Mouse (Mus musculus) midbrain, embryonic 12.5 days (tissue): ENCODE data around the gene Usp25. TPM values are rescaled to one million over a fixed set of nuclear protein-coding genes. Genes with fewer than 3 reads are reported as not detected.
A peak's percentile ranks its signal among the peaks of the same experiment; 100 is the strongest.

ENCODE experiments used
- ATAC-seq: fragments of 200-750 bp; cut with Nextera tagmentation; 2 replicates; pipeline ENCODE4 v1.8.0; 2017; ENCODE audit warnings: low read depth, moderate TSS enrichment, moderate library complexity; ENCODE audit not compliant: low FRiP score
- H3K27ac ChIP-seq: fragments of 300-500 bp; sonication (generic); replicated peaks from 2 replicates; pipeline ENCODE4 v1.5.1; 2016; ENCODE audit warnings: mild to moderate bottlenecking
- H3K27me3 ChIP-seq: fragments of 300-500 bp; sonication (generic); 2 replicates; pipeline ENCODE4 v1.6.1; 2016; ENCODE audit warnings: mild to moderate bottlenecking
- H3K36me3 ChIP-seq: fragments of 300-500 bp; sonication (generic); 2 replicates; pipeline ENCODE4 v1.6.1; 2016
- H3K4me1 ChIP-seq: fragments of 300-500 bp; sonication (generic); 2 replicates; pipeline ENCODE4 v1.6.1; 2016
- H3K4me2 ChIP-seq: fragments of 300-500 bp; sonication (generic); replicated peaks from 2 replicates; pipeline ENCODE4 v1.6.1; 2016; ENCODE audit warnings: mild to moderate bottlenecking, moderate library complexity
- H3K4me3 ChIP-seq: fragments of 300-500 bp; sonication (generic); 2 replicates; pipeline ENCODE4 v1.5.1; 2016; ENCODE audit warnings: mild to moderate bottlenecking
- H3K9ac ChIP-seq: fragments of 300-500 bp; sonication (generic); replicated peaks from 2 replicates; pipeline ENCODE4 v1.6.1; 2016; ENCODE audit warnings: mild to moderate bottlenecking, moderate library complexity
- H3K9me3 ChIP-seq: fragments of 300-500 bp; sonication (generic); 2 replicates; pipeline ENCODE4 v1.6.1; 2016; ENCODE audit warnings: mild to moderate bottlenecking
- WGBS: fragments of 180-500 bp; shearing (Covaris S2); methylation state at CpG from one replicate; pipeline ENCODE4 v1.1.7; 2016; 5-methylcytosine and 5-hydroxymethylcytosine counted together
- polyA plus RNA-seq: library from polyadenylated mRNA; unstranded; fragments of >200 nt; fragmentation: Nextera tagmentation; extraction: Ambion mirVana; gene quantifications from 2 replicates; pipeline ENCODE4 v1.2.1, GENCODE M21; 2016

Usp25 gene
- polyA plus RNA-seq, 1 experiment from 2014 or later = 19.9 TPM

- Histone ChIP-seq H3K9me3 (no peaks in the 10 kb centered on the region), H3K9ac (no peak overlapping the region), H3K4me3 (no peak overlapping the region), H3K36me3 (peaks cover 7% of the 10 kb centered on the region; the same call in 1 of the 2 replicates), H3K27ac (no peak overlapping the region), H3K4me1 (no peaks in the 10 kb centered on the region), H3K27me3 (no peaks in the 10 kb centered on the region), H3K4me2 (no peak overlapping the region)
- 97% methylated on average over 5 of the region's 5 CpGs for WGBS
- no peak for ATAC-seq
Measured at GRCm38 (mm10) chr16:77043499-77043898, 30.0 kb downstream of the Usp25 start.

GRCm38 (mm10) chr16:77054184-77054583 lies 40.7 kb downstream of the Usp25 start:
- Histone ChIP-seq H3K27me3 (no peaks in the 10 kb centered on the region), H3K4me3 (no peak overlapping the region), H3K27ac (no peak overlapping the region), H3K4me2 (no peak overlapping the region), H3K4me1 (0 out of 2 replicates have a peak, but pooled peaks cover 3% of the 10 kb centered on the region), H3K9me3 (no peaks in the 10 kb centered on the region), H3K9ac (no peak overlapping the region), H3K36me3 (peaks cover 17% of the 10 kb centered on the region)
- ATAC-seq = no peak
- 92% methylated on average over 2 of the region's 2 CpGs for WGBS

GRCm38 (mm10) chr16:77055519-77056159 lies 42.1 kb downstream of the Usp25 start:
- H3K27me3 ChIP-seq = no peaks in the 10 kb centered on the region
- H3K4me2 ChIP-seq = no peak overlapping the region
- H3K4me1 ChIP-seq = 0 out of 2 replicates have a peak, but pooled peaks cover 3% of the 10 kb centered on the region
- no peak overlapping the region for H3K27ac ChIP-seq
- WGBS = 91% methylated on average over 8 of the region's 8 CpGs
- ATAC-seq = no peak
- H3K9ac ChIP-seq = no peak overlapping the region
- peaks cover 18% of the 10 kb centered on the region for H3K36me3 ChIP-seq
- H3K9me3 ChIP-seq = no peaks in the 10 kb centered on the region
- H3K4me3 ChIP-seq = no peak overlapping the region

GRCm38 (mm10) chr16:77056160-77056520 lies 42.6 kb downstream of the Usp25 start:
- ATAC-seq = no peak
- Histone ChIP-seq H3K27ac (no peak overlapping the region), H3K36me3 (peaks cover 18% of the 10 kb centered on the region), H3K9me3 (no peaks in the 10 kb centered on the region), H3K27me3 (no peaks in the 10 kb centered on the region), H3K4me3 (no peak overlapping the region), H3K4me1 (0 out of 2 replicates have a peak, but pooled peaks cover 3% of the 10 kb centered on the region), H3K4me2 (no peak overlapping the region), H3K9ac (no peak overlapping the region)
- WGBS = 71% methylated on average over 8 of the region's 8 CpGs

- Histone ChIP-seq H3K36me3 (peaks cover 15% of the 10 kb centered on the region), H3K27me3 (no peaks in the 10 kb centered on the region), H3K9me3 (no peaks in the 10 kb centered on the region), H3K4me2 (no peak overlapping the region), H3K27ac (0 out of 2 replicates have a peak overlapping the region, but pooled peaks have one; percentile 43), H3K9ac (no peak overlapping the region), H3K4me3 (no peak overlapping the region), H3K4me1 (0 out of 2 replicates have a peak, but pooled peaks cover 3% of the 10 kb centered on the region)
- peak; percentile 84 for ATAC-seq
- 59% methylated on average over 6 of the region's 6 CpGs for WGBS
Measured at GRCm38 (mm10) chr16:77058567-77058966, 45.1 kb downstream of the Usp25 start.

- no peaks in the 10 kb centered on the region for H3K27me3 ChIP-seq
- no peak overlapping the region for H3K27ac ChIP-seq
- 0 out of 2 replicates have a peak, but pooled peaks cover 3% of the 10 kb centered on the region for H3K4me1 ChIP-seq
- 0 out of 2 replicates have a peak, but pooled peaks have one; percentile 47 for ATAC-seq
- peaks cover 19% of the 10 kb centered on the region for H3K36me3 ChIP-seq
- no peaks in the 10 kb centered on the region for H3K9me3 ChIP-seq
- H3K4me2 ChIP-seq = no peak overlapping the region
- WGBS = 86% methylated on average over 8 of the region's 8 CpGs
- no peak overlapping the region for H3K9ac ChIP-seq
- H3K4me3 ChIP-seq = no peak overlapping the region
Measured at GRCm38 (mm10) chr16:77060166-77060565, 46.7 kb downstream of the Usp25 start.

GRCm38 (mm10) chr16:77063916-77064315 lies 50.4 kb downstream of the Usp25 start:
- 96% methylated on average over 1 of the region's 1 CpGs for WGBS
- peaks cover 25% of the 10 kb centered on the region for H3K36me3 ChIP-seq
- H3K9me3 ChIP-seq = no peaks in the 10 kb centered on the region
- no peak for ATAC-seq
- H3K27ac ChIP-seq = no peak overlapping the region
- H3K27me3 ChIP-seq = no peaks in the 10 kb centered on the region
- H3K9ac ChIP-seq = no peak overlapping the region
- no peak overlapping the region for H3K4me2 ChIP-seq
- H3K4me1 ChIP-seq = no peaks in the 10 kb centered on the region
- no peak overlapping the region for H3K4me3 ChIP-seq

- Histone ChIP-seq H3K9ac (no peak overlapping the region), H3K27ac (no peak overlapping the region), H3K9me3 (no peaks in the 10 kb centered on the region), H3K27me3 (no peaks in the 10 kb centered on the region), H3K36me3 (peaks cover 36% of the 10 kb centered on the region), H3K4me1 (no peaks in the 10 kb centered on the region), H3K4me3 (no peak overlapping the region), H3K4me2 (no peak overlapping the region)
- 70% methylated on average over 15 of the region's 15 CpGs for WGBS
- no peak for ATAC-seq
Measured at GRCm38 (mm10) chr16:77076954-77077735, 63.6 kb downstream of the Usp25 start.

- WGBS = 93% methylated on average over 2 of the region's 2 CpGs
- no peak overlapping the region for H3K9ac ChIP-seq
- H3K4me3 ChIP-seq = no peak overlapping the region
- peaks cover 37% of the 10 kb centered on the region for H3K36me3 ChIP-seq
- no peaks in the 10 kb centered on the region for H3K4me1 ChIP-seq
- H3K9me3 ChIP-seq = no peaks in the 10 kb centered on the region
- no peak for ATAC-seq
- H3K27me3 ChIP-seq = no peaks in the 10 kb centered on the region
- H3K4me2 ChIP-seq = no peak overlapping the region
- no peak overlapping the region for H3K27ac ChIP-seq
Measured at GRCm38 (mm10) chr16:77077736-77078005, 64.2 kb downstream of the Usp25 start.

- H3K27me3 ChIP-seq = no peaks in the 10 kb centered on the region
- ATAC-seq = no peak
- H3K9ac ChIP-seq = no peak overlapping the region
- no peak overlapping the region for H3K27ac ChIP-seq
- H3K9me3 ChIP-seq = no peaks in the 10 kb centered on the region
- no peaks in the 10 kb centered on the region for H3K4me1 ChIP-seq
- no peak overlapping the region for H3K4me2 ChIP-seq
- WGBS = 86% methylated on average over 2 of the region's 2 CpGs
- H3K36me3 ChIP-seq = peaks cover 35% of the 10 kb centered on the region
- H3K4me3 ChIP-seq = no peak overlapping the region
Measured at GRCm38 (mm10) chr16:77084071-77084470, 70.6 kb downstream of the Usp25 start.

- 98% methylated on average over 3 of the region's 3 CpGs for WGBS
- no peak for ATAC-seq
- peaks cover 12% of the 10 kb centered on the region for H3K36me3 ChIP-seq
Measured at GRCm38 (mm10) chr16:77089806-77090205, 76.3 kb downstream of the Usp25 start.

GRCm38 (mm10) chr16:77093526-77093925 lies 80.0 kb downstream of the Usp25 start:
- Histone ChIP-seq H3K9me3 (no peaks in the 10 kb centered on the region), H3K27me3 (no peaks in the 10 kb centered on the region), H3K9ac (no peak overlapping the region), H3K4me1 (no peaks in the 10 kb centered on the region), H3K36me3 (no peaks in the 10 kb centered on the region; the same call in 1 of the 2 replicates), H3K4me2 (no peak overlapping the region), H3K4me3 (no peak overlapping the region), H3K27ac (no peak overlapping the region)
- 92% methylated on average over 9 of the region's 9 CpGs for WGBS
- ATAC-seq = no peak

More at GRCm38 (mm10) chr16:77089806-77090205, 76.3 kb downstream of the Usp25 start:
- H3K27me3 ChIP-seq = no peaks in the 10 kb centered on the region
- no peaks in the 10 kb centered on the region for H3K4me1 ChIP-seq
- H3K4me3 ChIP-seq = no peak overlapping the region
- H3K4me2 ChIP-seq = no peak overlapping the region
- no peak overlapping the region for H3K9ac ChIP-seq
- H3K27ac ChIP-seq = no peak overlapping the region
- no peaks in the 10 kb centered on the region for H3K9me3 ChIP-seq
